Mouse (Mus musculus): ENCODE measurements at regions not wholly inside any gene's neighbourhood (a gene's known extent, or its start where the extent isn't known, plus 50 kb on each side); places are given as distances from the start of the nearest gene placed in this dataset.

DNA sequence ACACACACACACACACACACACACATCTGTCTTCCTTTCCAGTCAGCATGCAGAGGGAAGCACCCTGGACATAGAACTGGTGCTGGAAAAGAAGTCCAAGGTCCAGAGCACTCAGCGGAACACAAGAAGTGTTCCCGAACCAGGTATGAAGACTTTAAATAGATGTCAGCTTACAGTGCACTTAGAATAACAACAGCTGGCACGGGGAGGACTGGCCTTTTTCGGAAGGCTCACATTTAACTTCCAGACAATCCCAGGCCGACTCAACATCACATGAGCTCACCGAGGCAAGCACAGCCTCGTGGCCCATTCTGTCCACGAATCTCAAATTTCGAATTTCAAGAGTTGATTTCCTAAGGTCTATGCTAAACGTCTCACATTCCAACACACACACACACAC, 70.9 kb upstream of the Slc25a33 start:
- no peaks in the 10 kb centered on the region for H3K36me3 ChIP-seq (ENCODE audit: control insufficient read depth, insufficient read depth, low read length)
- no peaks in the 10 kb centered on the region for H3K27me3 ChIP-seq (ENCODE audit: control insufficient read depth, insufficient read depth, low read depth, low read length)
- H3K9ac ChIP-seq (ENCODE audit: low read length) = no peak overlapping the region
- ATAC-seq (ENCODE audit: low read depth) = no peak
- H3K4me2 ChIP-seq (ENCODE audit: low read depth, low read length) = no peak overlapping the region
- H3K4me3 ChIP-seq (ENCODE audit: low read length) = no peak overlapping the region
- peaks cover 7% of the 10 kb centered on the region for H3K4me1 ChIP-seq (replicated peaks; ENCODE audit: control insufficient read depth, insufficient read depth, low read length)
- WGBS = 64% methylated on average over 10 of the region's 10 CpGs
- no peak overlapping the region for H3K27ac ChIP-seq (ENCODE audit: low read length)
- no peaks in the 10 kb centered on the region for H3K9me3 ChIP-seq (ENCODE audit: control insufficient read depth, low read length)

- Histone ChIP-seq H3K4me2 (ENCODE audit: low read depth, low read length) (no peak overlapping the region), H3K9ac (ENCODE audit: low read length) (no peak overlapping the region), H3K4me1 (replicated peaks; ENCODE audit: control insufficient read depth, insufficient read depth, low read length) (peaks cover 7% of the 10 kb centered on the region), H3K9me3 (ENCODE audit: control insufficient read depth, low read length) (no peaks in the 10 kb centered on the region), H3K36me3 (ENCODE audit: control insufficient read depth, insufficient read depth, low read length) (no peaks in the 10 kb centered on the region), H3K27me3 (ENCODE audit: control insufficient read depth, insufficient read depth, low read depth, low read length) (no peaks in the 10 kb centered on the region), H3K4me3 (ENCODE audit: low read length) (no peak overlapping the region), H3K27ac (ENCODE audit: low read length) (no peak overlapping the region)
- WGBS = 13% methylated on average over 10 of the region's 10 CpGs
- ATAC-seq (ENCODE audit: low read depth) = no peak
Measured at GRCm38 (mm10) chr4:149843736-149844135, 69.7 kb upstream of the Slc25a33 start.

DNA sequence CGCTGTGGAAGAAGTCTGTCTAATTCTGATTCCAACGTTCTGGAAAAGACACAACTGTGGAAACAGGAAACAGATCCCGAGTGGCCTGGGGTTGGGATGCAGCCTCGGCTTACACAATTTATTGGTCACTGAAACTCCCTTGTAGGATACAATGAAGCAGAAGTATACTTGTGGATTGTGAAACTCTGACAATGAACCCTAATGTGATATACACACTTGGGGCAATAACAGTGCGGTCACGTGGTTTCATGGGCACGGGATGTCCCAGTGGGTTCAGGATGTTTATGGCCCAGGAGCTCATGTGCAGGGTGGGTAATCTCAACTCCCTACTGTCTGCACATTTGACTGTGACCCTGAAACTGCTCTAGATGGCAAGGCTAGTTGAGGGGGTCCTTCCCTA, 68.8 kb upstream of the Slc25a33 start:
- Histone ChIP-seq H3K4me1 (replicated peaks; ENCODE audit: control insufficient read depth, insufficient read depth, low read length) (peaks cover 7% of the 10 kb centered on the region), H3K4me3 (ENCODE audit: low read length) (no peak overlapping the region), H3K36me3 (ENCODE audit: control insufficient read depth, insufficient read depth, low read length) (no peaks in the 10 kb centered on the region), H3K9ac (ENCODE audit: low read length) (no peak overlapping the region), H3K9me3 (ENCODE audit: control insufficient read depth, low read length) (no peaks in the 10 kb centered on the region), H3K4me2 (ENCODE audit: low read depth, low read length) (no peak overlapping the region), H3K27me3 (ENCODE audit: control insufficient read depth, insufficient read depth, low read depth, low read length) (no peaks in the 10 kb centered on the region), H3K27ac (ENCODE audit: low read length) (no peak overlapping the region)
- 80% methylated on average over 7 of the region's 7 CpGs for WGBS
- ATAC-seq (ENCODE audit: low read depth) = no peak

DNA sequence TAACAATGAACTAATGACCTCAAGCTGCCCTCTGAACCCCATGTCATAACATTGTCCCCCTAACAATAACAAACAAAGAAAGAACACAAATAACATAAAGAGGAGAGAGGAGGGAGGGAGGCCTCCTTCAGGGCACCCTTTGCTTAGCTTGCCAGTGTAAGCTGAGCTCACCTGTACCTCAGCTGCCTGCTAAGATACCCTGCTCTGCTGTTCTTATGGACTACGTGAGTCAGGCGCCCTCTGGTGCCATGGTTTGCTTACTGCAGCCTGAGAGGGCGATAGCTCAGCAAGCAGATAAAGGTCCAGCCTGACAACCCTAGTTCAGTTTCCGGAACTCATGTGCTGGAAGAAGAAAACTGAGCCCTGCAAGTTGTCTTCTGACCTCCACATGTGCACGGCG, 67.8 kb upstream of the Slc25a33 start:
- H3K4me3 ChIP-seq (ENCODE audit: low read length) = no peak overlapping the region
- WGBS = 71% methylated on average over 6 of the region's 6 CpGs
- H3K36me3 ChIP-seq (ENCODE audit: control insufficient read depth, insufficient read depth, low read length) = no peaks in the 10 kb centered on the region
- no peak for ATAC-seq (ENCODE audit: low read depth)
- no peaks in the 10 kb centered on the region for H3K27me3 ChIP-seq (ENCODE audit: control insufficient read depth, insufficient read depth, low read depth, low read length)
- H3K4me2 ChIP-seq (ENCODE audit: low read depth, low read length) = no peak overlapping the region
- peaks cover 4% of the 10 kb centered on the region for H3K4me1 ChIP-seq (replicated peaks; ENCODE audit: control insufficient read depth, insufficient read depth, low read length)
- no peak overlapping the region for H3K9ac ChIP-seq (ENCODE audit: low read length)
- H3K9me3 ChIP-seq (ENCODE audit: control insufficient read depth, low read length) = no peaks in the 10 kb centered on the region
- H3K27ac ChIP-seq (ENCODE audit: low read length) = no peak overlapping the region

DNA sequence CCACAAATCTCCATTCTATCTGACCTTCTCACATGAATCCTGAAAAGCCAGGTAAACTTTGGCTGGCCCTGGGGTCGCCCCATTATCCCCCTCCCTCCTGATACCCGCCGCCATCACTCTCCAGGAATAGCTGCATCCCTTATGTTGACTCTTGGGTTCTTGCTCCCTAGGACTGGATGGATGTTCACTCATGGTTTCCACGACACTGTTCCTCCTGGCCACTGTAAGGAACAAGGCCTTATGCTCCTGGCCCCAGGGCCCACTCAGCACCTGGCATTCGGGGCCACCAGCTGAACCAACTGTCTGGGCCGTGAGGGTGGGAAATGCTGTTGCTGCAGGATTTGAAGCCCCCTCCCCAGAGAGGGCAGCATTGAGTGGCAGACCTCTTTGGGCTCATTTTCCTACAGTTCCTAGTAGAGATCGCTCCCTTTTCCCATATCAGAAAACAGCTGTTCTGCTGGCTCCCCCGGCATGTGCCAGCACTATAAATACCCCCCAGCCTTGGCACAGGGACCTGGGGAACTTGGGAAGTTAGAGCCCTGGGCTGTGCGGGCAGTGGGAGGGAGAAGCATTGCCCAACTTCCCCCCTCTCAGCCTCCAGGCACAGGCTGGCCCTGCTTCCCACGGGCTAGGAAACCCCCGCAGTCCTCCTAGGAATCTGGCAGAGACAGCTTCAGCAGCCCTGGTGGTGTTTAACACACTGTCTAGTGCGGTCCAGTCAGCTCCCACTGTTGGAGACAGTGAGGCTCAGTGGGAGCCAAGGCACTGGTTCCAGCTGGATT, 66.6 kb upstream of the Slc25a33 start:
- H3K9ac ChIP-seq (ENCODE audit: low read length) = no peak overlapping the region
- no peak overlapping the region for H3K4me3 ChIP-seq (ENCODE audit: low read length)
- no peaks in the 10 kb centered on the region for H3K9me3 ChIP-seq (ENCODE audit: control insufficient read depth, low read length)
- 62% methylated on average over 12 of the region's 12 CpGs for WGBS
- H3K4me1 ChIP-seq (replicated peaks; ENCODE audit: control insufficient read depth, insufficient read depth, low read length) = peaks cover 3% of the 10 kb centered on the region; the same call in 1 of the 2 replicates
- peak overlapping the region; percentile 23 for H3K27ac ChIP-seq (ENCODE audit: low read length)
- ATAC-seq (ENCODE audit: low read depth) = peak; percentile 87
- no peak overlapping the region for H3K4me2 ChIP-seq (ENCODE audit: low read depth, low read length)
- H3K27me3 ChIP-seq (ENCODE audit: control insufficient read depth, insufficient read depth, low read depth, low read length) = no peaks in the 10 kb centered on the region
- no peaks in the 10 kb centered on the region for H3K36me3 ChIP-seq (ENCODE audit: control insufficient read depth, insufficient read depth, low read length)

DNA sequence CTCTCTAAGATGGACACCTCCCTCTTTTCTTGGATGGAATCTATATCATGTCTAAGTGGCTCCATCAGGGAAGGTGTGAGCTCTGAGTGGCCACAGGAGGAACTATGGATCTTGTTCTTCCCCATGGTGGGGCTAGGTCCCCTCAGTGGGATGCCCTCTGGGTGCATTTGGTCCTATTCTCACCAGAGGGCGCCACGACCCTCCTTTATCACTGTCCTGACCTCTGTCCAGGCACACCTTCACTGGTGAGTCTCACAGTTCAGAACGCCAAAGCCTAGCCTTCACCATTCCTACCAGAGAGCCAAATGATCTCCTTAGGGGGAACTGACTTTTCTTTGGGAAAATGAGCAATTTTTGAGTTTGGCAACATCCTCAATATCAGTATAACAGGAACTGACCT, 64.6 kb upstream of the Slc25a33 start:
- no peak overlapping the region for H3K4me2 ChIP-seq (ENCODE audit: low read depth, low read length)
- peaks cover 3% of the 10 kb centered on the region; the same call in 1 of the 2 replicates for H3K4me1 ChIP-seq (replicated peaks; ENCODE audit: control insufficient read depth, insufficient read depth, low read length)
- no peaks in the 10 kb centered on the region for H3K36me3 ChIP-seq (ENCODE audit: control insufficient read depth, insufficient read depth, low read length)
- no peak overlapping the region for H3K4me3 ChIP-seq (ENCODE audit: low read length)
- peak; percentile 46; the same call in 1 of the 2 replicates for ATAC-seq (ENCODE audit: low read depth)
- no peaks in the 10 kb centered on the region for H3K27me3 ChIP-seq (ENCODE audit: control insufficient read depth, insufficient read depth, low read depth, low read length)
- no peak overlapping the region for H3K27ac ChIP-seq (ENCODE audit: low read length)
- H3K9ac ChIP-seq (ENCODE audit: low read length) = no peak overlapping the region
- 14% methylated on average over 3 of the region's 3 CpGs for WGBS
- no peaks in the 10 kb centered on the region for H3K9me3 ChIP-seq (ENCODE audit: control insufficient read depth, low read length)

DNA sequence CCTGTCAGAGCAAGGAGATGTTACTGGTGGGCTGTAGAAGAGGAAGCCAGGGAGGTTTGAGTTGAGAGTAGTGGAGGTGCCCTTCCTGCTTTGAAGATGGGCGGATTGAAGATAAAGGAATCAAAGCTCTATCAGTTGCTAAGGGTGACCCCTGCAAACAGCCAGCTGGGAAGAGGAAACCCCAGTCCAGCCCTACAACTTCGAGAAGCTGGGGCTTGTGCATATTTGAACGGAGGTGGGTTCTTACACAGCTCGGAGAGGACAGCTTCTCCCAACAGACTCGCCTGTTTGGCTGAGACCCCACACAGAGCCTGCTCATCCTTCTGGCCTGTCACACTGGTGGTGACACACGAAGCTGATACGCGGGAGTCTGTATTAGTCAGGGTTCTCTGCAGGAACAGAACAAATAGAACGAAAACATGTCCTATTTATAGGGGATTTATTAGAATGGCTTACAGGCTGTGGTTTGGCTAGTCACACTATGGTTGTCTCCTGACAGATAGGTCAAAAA, 60.6 kb upstream of the Slc25a33 start:
- 35% methylated on average over 9 of the region's 9 CpGs for WGBS
- H3K9ac ChIP-seq (ENCODE audit: low read length) = no peak overlapping the region
- peaks cover 3% of the 10 kb centered on the region; the same call in 1 of the 2 replicates for H3K4me1 ChIP-seq (replicated peaks; ENCODE audit: control insufficient read depth, insufficient read depth, low read length)
- no peaks in the 10 kb centered on the region for H3K36me3 ChIP-seq (ENCODE audit: control insufficient read depth, insufficient read depth, low read length)
- no peak overlapping the region for H3K4me3 ChIP-seq (ENCODE audit: low read length)
- H3K9me3 ChIP-seq (ENCODE audit: control insufficient read depth, low read length) = no peaks in the 10 kb centered on the region
- no peak overlapping the region for H3K4me2 ChIP-seq (ENCODE audit: low read depth, low read length)
- no peaks in the 10 kb centered on the region for H3K27me3 ChIP-seq (ENCODE audit: control insufficient read depth, insufficient read depth, low read depth, low read length)
- ATAC-seq (ENCODE audit: low read depth) = no peak
- H3K27ac ChIP-seq (ENCODE audit: low read length) = no peak overlapping the region

DNA sequence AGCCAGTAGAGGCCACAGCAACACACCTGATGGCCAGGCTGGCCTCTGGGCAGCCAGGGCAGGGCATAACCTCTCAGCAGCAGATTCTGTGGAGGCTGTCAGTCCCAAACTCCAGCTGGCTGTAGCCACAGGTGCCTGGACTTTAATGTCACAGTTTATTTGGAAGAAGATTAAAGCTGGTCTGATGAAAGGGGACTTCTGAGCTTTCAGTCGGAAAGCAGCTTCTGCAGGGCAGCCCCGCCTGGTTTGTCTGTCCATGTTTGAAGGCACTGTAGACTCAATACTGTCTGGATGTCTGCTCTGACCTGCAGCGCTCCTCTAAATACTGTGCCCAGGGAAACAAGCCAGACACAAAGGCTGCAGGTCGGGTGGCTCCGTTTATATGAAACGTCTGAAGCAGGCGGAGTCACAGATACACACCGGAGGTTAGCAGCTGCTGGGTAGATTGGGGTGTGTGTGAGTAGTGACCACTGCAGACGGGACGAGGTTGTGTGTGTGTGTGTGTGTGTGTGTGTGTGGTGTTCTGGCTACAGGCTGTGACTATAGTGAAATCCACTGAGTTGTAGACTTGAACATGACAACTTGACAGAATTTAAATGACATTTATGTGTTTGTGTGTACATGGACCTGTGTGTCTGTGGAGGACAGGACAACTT, 58.5 kb upstream of the Slc25a33 start:
- no peaks in the 10 kb centered on the region for H3K27me3 ChIP-seq (ENCODE audit: control insufficient read depth, insufficient read depth, low read depth, low read length)
- 18% methylated on average over 10 of the region's 10 CpGs for WGBS
- no peak overlapping the region for H3K4me2 ChIP-seq (ENCODE audit: low read depth, low read length)
- peaks cover 4% of the 10 kb centered on the region; the same call in 1 of the 2 replicates for H3K9me3 ChIP-seq (ENCODE audit: control insufficient read depth, low read length)
- ATAC-seq (ENCODE audit: low read depth) = no peak
- H3K4me3 ChIP-seq (ENCODE audit: low read length) = no peak overlapping the region
- H3K9ac ChIP-seq (ENCODE audit: low read length) = no peak overlapping the region
- no peaks in the 10 kb centered on the region for H3K36me3 ChIP-seq (ENCODE audit: control insufficient read depth, insufficient read depth, low read length)
- H3K4me1 ChIP-seq (replicated peaks; ENCODE audit: control insufficient read depth, insufficient read depth, low read length) = peaks cover 3% of the 10 kb centered on the region; the same call in 1 of the 2 replicates
- H3K27ac ChIP-seq (ENCODE audit: low read length) = no peak overlapping the region

DNA sequence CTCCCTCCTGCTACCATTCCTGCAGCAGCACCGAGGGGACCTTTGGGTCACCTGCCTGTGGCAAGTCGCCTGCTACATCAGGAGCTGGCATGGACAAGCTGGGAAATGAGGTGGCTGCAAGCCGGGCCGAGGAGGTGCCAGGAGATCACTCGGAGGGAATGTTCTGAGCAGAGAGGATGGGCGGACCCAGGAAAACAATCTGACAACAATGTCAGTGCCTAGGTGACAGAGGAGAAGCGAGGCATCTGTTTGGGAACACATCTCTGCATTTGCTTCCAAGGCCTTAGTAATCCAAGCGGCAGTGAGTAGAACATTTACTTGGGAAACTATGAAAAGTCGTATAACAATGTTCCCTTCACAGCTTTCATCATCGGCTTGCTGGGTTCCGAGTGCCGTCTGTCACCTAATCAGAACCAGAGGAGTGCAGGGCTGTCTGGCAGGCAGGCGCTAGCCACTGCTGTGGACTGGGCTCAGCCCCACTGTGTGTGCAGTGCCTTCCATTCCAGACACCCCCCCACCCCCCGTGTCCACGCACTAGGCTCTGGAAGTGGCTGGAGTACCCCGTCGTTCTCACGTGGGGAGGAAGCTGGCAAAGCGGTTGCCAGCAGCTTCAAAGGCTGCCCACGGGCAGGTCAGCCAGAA, 56.6 kb upstream of the Slc25a33 start:
- H3K4me3 ChIP-seq (ENCODE audit: low read length) = no peak overlapping the region
- 46% methylated on average over 20 of the region's 20 CpGs for WGBS
- no peaks in the 10 kb centered on the region for H3K36me3 ChIP-seq (ENCODE audit: control insufficient read depth, insufficient read depth, low read length)
- no peak overlapping the region for H3K4me2 ChIP-seq (ENCODE audit: low read depth, low read length)
- H3K9me3 ChIP-seq (ENCODE audit: control insufficient read depth, low read length) = peaks cover 4% of the 10 kb centered on the region; the same call in 1 of the 2 replicates
- peak; percentile 76 for ATAC-seq (ENCODE audit: low read depth)
- peak overlapping the region; percentile 28; the same call in 1 of the 2 replicates for H3K27ac ChIP-seq (ENCODE audit: low read length)
- peaks cover 3% of the 10 kb centered on the region; the same call in 1 of the 2 replicates for H3K4me1 ChIP-seq (replicated peaks; ENCODE audit: control insufficient read depth, insufficient read depth, low read length)
- H3K9ac ChIP-seq (ENCODE audit: low read length) = no peak overlapping the region
- no peaks in the 10 kb centered on the region for H3K27me3 ChIP-seq (ENCODE audit: control insufficient read depth, insufficient read depth, low read depth, low read length)

Data from lung, embryonic 16.5 days (tissue).